Mouse (Mus musculus) liver, postnatal 0 days (tissue): Measurements from ENCODE around the gene Rnf216.

Source experiments
- CTCF ChIP-seq: sonication (generic); IDR thresholded peaks from 2 replicates; pipeline ENCODE4 v1.5.1; 2016; ENCODE audit warnings: antibody characterized with exemption, low read depth
- EP300 ChIP-seq: IDR thresholded peaks from 2 replicates; pipeline ENCODE4 v1.6.1; 2016; ENCODE audit warnings: antibody characterized with exemption, low read depth, mild to moderate bottlenecking

GRCm38 (mm10) chr5:143112281-143113246 lies at the start of gene Rnf216:
- TF ChIP-seq CTCF (peak; percentile 91), EP300 (no peak)
